21 mouse cellular contexts compared by ENCODE assay signal in the genomic region with DNA sequence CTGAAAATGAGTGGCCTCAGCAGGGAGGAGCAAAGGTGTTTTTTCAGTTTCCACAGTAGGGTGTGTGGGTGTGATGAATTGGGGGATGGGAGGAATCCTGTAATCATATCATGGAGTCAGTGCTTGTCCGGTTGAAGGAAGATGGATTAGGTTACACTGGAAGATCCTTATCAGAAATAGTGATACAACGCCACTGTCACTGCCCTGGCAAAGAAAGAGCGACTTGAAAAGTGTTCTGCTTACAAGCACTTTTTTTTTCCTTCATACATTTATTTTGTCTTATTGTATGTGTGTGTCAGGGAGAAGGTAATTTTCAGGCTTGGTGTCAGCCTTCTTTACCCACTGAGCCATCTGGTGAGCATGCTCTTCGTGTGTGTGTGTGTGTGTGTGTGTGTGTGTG. TPM values are rescaled to one million over a fixed set of nuclear protein-coding genes. Genes with fewer than 3 reads are reported as not detected.
"Had no signal": no experiment of that assay in that cellular context is flagged by ENCODE, and none has a peak within 500 bp of the region (broad histone marks: within the 10 kb centered on the region; RNA-seq: fewer than 3 reads in every experiment).

No protein-coding gene starts in this region.

- H3K9ac ChIP-seq: liver, postnatal 0 days; lung, embryonic 15.5 days; midbrain, embryonic 12.5 days; neural tube, embryonic 12.5 days; stomach, embryonic 15.5 days had no signal

- H3K27me3 ChIP-seq: lung, embryonic 15.5 days; midbrain, embryonic 12.5 days; neural tube, embryonic 12.5 days; stomach, embryonic 15.5 days had no signal

- ATAC-seq: liver, postnatal 0 days; lung, postnatal 0 days; midbrain, embryonic 16.5 days had no signal

- H3K9me3 ChIP-seq: lung, embryonic 15.5 days; megakaryocyte, embryonic 14.5 days; midbrain, embryonic 12.5 days; neural tube, embryonic 12.5 days; stomach, embryonic 15.5 days had no signal

- H3K4me3 ChIP-seq: lung, embryonic 15.5 days; megakaryocyte, embryonic 14.5 days; midbrain, embryonic 12.5 days; neural tube, embryonic 12.5 days; stomach, embryonic 15.5 days had no signal

- DNase-seq: liver, postnatal 0 days; lung, adult 2 months; lung, postnatal 14 days; lung, postnatal 36 days; midbrain, embryonic 14.5 days; right cerebral cortex, postnatal 14 days; thymus, adult 2 months; thymus, postnatal 25 days; thymus, postnatal 4 days had no signal

- H3K27ac ChIP-seq: lung, embryonic 15.5 days; macrophage; midbrain, embryonic 12.5 days; neural tube, embryonic 12.5 days; stomach, embryonic 15.5 days; stomach, postnatal 0 days had no signal

RNA-seq across cellular contexts. Expression of gene Clcn2, which starts 5.2 kb away (rescaled TPM):
- total RNA-seq: monocyte, adult 5-6 weeks had no signal

RNA-seq across cellular contexts. Expression of gene Chrd, which starts 10.2 kb away (rescaled TPM):
- total RNA-seq: megakaryocyte progenitor cell, adult 5-6 weeks; monocyte, adult 5-6 weeks; neutrophil, adult 5-6 weeks had no signal
- polyA plus RNA-seq: macrophage had no signal

RNA-seq across cellular contexts. Expression of gene Thpo, which starts 11.6 kb away (rescaled TPM):
- total RNA-seq: megakaryocyte progenitor cell, adult 5-6 weeks; monocyte, adult 5-6 weeks; neutrophil, adult 5-6 weeks had no signal
- polyA plus RNA-seq: macrophage had no signal

RNA-seq across cellular contexts. Expression of gene Fam131a, which starts 29.7 kb away (rescaled TPM):
- total RNA-seq: megakaryocyte progenitor cell, adult 5-6 weeks; neutrophil, adult 5-6 weeks had no signal
